Mouse (Mus musculus) layer of hippocampus, postnatal 25 days (tissue): ENCODE measurements around the gene Rarb. TPM values are rescaled to one million over a fixed set of nuclear protein-coding genes. Genes with fewer than 3 reads are reported as not detected.

Experiments used
- DNase-seq, 2 experiments: peaks; one replicate each; pipeline ENCODE4 v3.0.0; 2022; ENCODE audit warnings: mixed read lengths in 2 of 2, low spot score in 1 of 2; ENCODE audit errors: extremely low spot score in 1 of 2
- total RNA-seq, 2 experiments: library from RNA; stranded (reverse); gene quantifications; 2 replicates each; pipeline ENCODE4 v1.2.3; 2021

The Rarb gene
- total RNA-seq, 2 experiments from 2014 or later, result 7.2 to 8.1 TPM

- DNase-seq, result peak in 1 of 2 experiments; percentile 20
Observed at GRCm38 (mm10) chr14:16599224-16599623, 219.7 kb downstream of the Rarb start.

DNA sequence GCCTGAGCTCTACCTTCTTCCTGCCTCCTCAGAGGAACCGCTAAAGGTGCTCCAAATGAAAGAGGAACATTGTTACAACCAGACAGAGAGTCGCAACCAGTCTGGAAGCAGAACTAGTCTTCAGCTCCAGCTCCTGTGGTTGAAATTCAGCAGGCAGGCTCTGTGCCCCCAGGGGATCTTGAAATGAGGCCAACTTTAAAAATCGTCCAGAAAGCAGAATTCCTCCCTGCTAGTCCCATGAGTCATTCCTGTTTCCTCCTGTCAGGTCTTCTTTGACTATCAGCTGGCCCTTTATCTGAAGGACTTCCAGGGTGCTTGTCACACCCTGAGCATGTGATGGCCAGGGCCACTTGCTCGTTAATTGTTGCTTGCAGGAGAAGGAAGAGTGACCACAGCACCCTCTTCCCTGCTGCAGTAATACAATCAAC lies 220.9 kb downstream of the Rarb start:
- DNase-seq, result no peak

- no peak for DNase-seq
Observed at GRCm38 (mm10) chr14:16589139-16589538, 229.8 kb downstream of the Rarb start.

DNA sequence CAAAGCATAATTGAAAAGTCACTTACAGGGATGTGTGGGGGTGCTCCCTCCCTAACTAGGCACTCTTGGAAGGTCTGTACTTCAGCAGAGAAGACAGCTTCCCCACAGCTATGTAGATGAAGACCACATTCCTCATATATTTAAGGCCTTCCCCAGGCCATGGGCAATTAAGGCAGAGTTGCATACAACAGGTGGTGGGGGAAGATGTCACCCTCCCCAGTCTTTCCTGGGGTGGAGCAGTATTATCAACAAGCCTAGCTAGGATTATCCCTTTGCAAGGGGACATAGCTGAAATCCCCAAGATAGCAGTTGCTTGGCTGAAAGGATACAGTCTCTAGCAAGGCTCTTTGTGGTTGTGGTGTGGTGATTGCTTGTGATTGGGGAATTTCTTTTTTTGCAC lies 240.9 kb downstream of the Rarb start:
- DNase-seq, result no peak

DNA sequence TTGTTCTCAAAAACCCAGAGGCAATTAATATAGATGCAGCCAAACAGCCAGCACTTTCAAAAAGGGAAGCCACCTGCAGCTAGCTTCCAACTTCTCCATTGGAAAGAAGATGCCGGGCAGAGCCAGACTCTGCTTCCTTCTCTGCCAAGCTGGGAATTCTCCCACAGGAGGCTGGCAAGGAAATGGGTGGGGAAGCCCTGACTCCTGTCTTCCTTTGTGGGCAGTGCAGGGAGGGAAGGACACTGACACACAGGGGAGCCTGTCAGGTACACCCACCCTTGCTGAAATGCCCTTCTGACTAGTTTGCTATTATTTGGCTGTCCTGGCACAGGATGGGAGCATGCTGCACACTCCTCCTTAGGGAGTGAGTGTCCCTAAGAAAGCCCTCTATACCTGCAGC lies 241.9 kb downstream of the Rarb start:
- no peak for DNase-seq

DNA sequence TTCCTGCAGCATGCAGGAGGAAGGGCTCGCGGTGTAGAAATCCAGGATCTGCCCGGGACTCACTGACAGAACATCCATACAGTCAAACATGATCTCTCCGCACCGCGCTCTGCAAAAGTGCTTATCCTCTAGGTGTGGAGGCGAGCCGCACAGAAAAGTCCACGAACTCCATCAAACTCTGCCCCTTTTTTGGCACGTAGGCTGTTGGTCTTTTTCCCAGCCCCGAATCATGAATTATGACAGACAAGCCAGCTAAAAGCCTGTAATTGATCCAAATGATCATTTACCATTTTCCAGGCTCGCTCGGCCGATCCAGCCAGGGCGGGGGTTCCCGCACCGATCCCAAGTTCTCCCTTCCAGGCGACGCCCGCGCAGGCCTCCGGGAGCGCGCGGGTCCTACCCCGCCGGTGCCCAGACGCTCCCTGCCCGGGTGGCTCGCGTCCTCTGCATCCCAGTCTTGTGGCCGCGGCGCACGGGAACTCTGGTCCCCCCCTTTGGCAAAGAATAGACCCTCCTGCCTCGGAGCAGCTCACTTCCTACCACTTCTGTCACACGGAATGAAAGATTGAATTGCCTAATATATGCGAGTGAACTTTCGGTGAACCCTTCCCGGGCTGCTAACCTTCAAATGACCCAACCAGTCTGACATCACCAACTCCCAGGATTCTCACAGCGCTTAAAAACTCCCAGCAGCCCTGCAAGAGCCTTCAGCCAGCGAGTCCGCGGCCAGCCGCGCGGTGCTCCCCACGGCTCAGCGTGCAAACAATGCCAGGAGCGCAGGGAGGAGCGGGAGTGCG lies 243.8 kb downstream of the Rarb start:
- DNase-seq, result peak; percentile 55 to 58

- no peak for DNase-seq
Observed at GRCm38 (mm10) chr14:16573475-16574171, 245.3 kb downstream of the Rarb start.

DNA sequence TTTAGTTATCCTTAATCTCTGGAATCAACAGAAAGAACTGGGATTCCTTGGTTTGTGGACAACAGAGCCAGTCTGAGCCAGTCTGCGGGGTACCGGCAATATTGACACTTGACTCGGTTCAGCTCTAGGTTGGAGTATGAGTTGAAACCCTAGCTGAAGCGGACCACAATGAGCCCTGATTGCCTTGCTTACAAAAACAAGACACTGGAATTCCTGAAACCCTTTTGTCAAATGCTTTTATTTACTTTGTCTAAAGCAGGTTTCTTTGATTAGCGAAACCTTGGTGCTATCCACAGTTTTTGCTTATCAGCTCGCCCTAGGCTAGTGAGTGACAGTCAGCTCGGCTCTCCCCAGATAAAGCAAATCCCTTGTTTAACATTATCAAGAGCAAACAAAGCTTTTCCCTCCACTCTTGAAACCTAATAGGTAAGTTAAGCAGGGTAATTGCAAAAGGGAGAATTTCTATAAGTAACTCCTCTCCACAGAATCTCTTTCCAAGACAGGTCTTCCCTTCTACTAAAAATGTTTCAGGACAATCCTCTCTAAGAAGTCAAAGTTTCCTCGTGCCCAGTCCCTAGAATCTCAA lies 246.1 kb downstream of the Rarb start:
- DNase-seq, result no peak

- DNase-seq, result no peak
Observed at GRCm38 (mm10) chr14:16569506-16570001, 249.4 kb downstream of the Rarb start.

DNA sequence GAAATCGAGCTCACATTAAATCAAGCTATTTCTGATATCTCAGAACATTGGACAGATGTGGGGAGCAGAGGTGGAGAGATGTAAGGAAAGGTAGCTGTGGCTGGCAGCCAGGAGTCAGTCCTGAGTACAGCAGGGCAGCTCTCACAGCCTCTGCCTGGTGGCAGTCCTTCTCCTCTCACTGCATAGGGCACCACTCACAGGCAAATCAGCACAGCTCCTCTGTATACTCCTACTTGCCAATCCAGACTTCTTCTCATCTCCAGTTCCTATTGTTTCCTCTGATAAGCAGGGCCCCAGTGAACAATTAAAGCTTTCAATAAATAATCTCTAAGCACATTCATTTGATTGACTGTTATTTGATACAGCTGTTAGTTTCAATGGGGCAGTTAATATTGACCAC lies 252.0 kb downstream of the Rarb start:
- no peak for DNase-seq

- DNase-seq, result no peak
Observed at GRCm38 (mm10) chr14:16563912-16564311, 255.0 kb downstream of the Rarb start.

DNA sequence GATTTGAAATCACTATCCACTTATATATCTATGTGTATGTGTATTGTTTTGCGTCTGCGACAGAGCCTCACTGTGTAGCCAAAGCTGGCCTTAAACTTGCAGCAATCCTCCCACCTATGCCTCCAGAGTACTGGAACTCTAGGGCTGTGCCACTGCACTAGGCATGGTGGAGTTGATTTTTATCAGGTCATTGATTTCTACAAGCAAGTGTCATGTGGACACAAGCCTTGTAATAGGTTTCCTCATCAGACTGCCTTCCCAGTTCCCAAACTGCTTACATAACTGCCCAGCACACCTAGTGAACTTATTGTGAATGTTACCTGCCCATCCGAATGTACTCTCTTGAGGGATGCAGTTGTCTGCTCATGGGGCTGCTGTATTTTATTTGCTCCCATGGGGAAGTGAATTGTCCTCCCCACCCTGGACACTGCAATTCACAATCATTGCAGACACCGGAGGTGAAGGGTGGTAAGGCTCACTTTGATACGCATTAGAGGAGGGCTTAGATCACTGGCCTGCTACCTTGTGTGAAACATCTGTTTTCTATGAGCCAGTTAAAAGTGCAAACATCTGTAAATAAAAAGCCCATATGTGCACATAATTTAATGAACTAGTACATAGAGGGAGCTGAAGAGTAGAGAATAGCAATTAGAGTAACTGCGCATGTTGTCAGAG lies 257.3 kb downstream of the Rarb start:
- DNase-seq, result no peak

GRCm38 (mm10) chr14:16559294-16560217 lies 259.4 kb downstream of the Rarb start:
- no peak for DNase-seq

GRCm38 (mm10) chr14:16558033-16558432 lies 260.9 kb downstream of the Rarb start:
- no peak for DNase-seq

GRCm38 (mm10) chr14:16554643-16555459 lies 264.1 kb downstream of the Rarb start:
- DNase-seq, result no peak

- DNase-seq, result no peak
Observed at GRCm38 (mm10) chr14:16554319-16554642, 264.7 kb downstream of the Rarb start.

DNA sequence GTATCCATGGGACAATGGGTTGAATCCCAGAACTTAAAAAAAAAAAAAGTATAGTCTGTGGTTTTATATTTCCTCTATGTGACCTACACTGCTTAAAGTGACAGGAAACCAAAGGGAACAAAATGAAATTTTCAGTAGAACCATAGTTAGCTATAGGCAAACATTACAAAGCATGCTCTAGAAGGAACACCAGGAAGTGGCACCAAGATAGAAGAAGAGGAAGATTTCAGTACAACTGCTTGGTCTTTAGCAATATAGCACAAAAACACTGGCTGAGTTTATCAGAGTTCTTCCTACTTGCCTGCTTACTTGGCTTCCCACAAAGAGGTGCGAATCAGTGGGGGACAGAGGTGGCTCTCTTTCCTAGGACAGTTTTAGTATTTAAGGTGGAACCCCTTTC lies 266.7 kb downstream of the Rarb start:
- DNase-seq, result no peak

GRCm38 (mm10) chr14:16551843-16552242 lies 267.1 kb downstream of the Rarb start:
- no peak for DNase-seq

DNA sequence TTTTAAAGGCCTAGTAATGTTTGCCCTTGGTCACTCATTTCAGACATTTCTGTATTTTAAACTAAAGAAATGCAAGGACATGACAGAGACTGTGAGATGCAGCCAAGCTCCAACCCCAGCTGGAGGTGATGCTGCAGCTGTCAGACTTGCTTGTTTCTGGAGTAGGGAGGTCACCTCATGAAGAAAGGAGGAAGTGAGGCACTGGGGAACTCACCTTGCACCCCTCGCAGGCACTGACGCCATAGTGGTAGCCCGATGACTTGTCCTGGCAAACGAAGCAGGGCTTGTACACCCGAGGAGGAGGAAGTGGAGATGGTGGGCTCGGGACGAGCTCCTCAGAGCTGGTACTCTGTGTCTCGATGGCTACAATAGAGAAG lies 270.8 kb downstream of the Rarb start:
- no peak for DNase-seq
